Mouse (Mus musculus): ENCODE measurements at regions not wholly inside any gene's neighbourhood (a gene's known extent, or its start where the extent isn't known, plus 50 kb on each side); places are given as distances from the start of the nearest gene placed in this dataset.

DNA sequence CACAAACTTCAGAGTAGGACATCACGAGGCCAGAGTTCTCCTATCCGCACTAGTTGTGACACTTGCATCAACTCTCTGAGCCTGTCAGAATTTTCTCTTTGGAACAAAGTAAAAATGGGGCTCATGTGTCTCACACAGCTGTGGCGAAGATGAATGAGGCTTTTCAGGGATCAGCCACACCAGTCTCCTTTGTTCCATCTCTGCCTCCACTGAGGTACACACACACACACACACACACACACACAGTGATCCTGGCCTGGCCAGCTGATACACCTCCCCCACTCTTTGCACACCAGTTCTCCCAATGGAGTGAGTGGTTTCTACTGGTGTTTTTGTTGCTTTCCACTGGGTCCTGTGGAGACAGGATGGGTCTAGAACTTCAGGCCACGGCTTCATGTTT lies 105.9 kb upstream of the D7Ertd443e start:
- no peaks in the 10 kb centered on the region for H3K36me3 ChIP-seq (replicated peaks in 1 of 2; ENCODE audit: control insufficient read depth in 1 of 2, insufficient read depth in 1 of 2, low read length in 1 of 2)
- no peaks in the 10 kb centered on the region for H3K4me1 ChIP-seq (ENCODE audit: control insufficient read depth in 1 of 2, insufficient read depth in 2 of 2)
- H3K4me2 ChIP-seq (ENCODE audit: insufficient read depth, low read depth, poor library complexity, severe bottlenecking) = no peak overlapping the region
- peaks cover 71% of the 10 kb centered on the region for H3K9me3 ChIP-seq (replicated peaks; ENCODE audit: low read length)
- H3K9ac ChIP-seq (ENCODE audit: insufficient read depth, low read depth) = no peak overlapping the region
- H3K79me2 ChIP-seq (replicated peaks; ENCODE audit: control insufficient read depth, extremely low read depth, insufficient read depth, poor library complexity, severe bottlenecking) = no peaks in the 10 kb centered on the region
- H3K27ac ChIP-seq (ENCODE audit: insufficient read depth, low read depth) = no peak overlapping the region
- no peak overlapping the region for H3K4me3 ChIP-seq (replicated peaks in 1 of 3; ENCODE audit: low read depth in 2 of 3, low read length in 2 of 3, poor library complexity in 1 of 3)
- in situ Hi-C loops (cut with MboI; ENCODE audit: low pct_ligation_motif_present, low pct_unique_long_range_greater_than_20kb, low sequenced_read_pairs) = no loop called here
- DNase-seq (ENCODE audit: extremely low read depth) = no peak
- no peaks in the 10 kb centered on the region for H3K27me3 ChIP-seq (replicated peaks)
- TF ChIP-seq MEF2A (IDR thresholded peaks at IDR 0.05; ENCODE audit: borderline replicate concordance, low read depth, low read length) (no peak), ELF1 (IDR thresholded peaks at IDR 0.05; ENCODE audit: low read depth, low read length) (no peak), CHD2 (IDR thresholded peaks at IDR 0.05; ENCODE audit: low read length) (no peak), MAX (IDR thresholded peaks at IDR 0.05; ENCODE audit: low read length) (no peak)
- dilution Hi-C loops (cut with MboI; ENCODE audit: extremely low pct_ligation_motif_present, extremely low pct_unique_long_range_greater_than_20kb, low sequenced_read_pairs) = no loop called here

DNA sequence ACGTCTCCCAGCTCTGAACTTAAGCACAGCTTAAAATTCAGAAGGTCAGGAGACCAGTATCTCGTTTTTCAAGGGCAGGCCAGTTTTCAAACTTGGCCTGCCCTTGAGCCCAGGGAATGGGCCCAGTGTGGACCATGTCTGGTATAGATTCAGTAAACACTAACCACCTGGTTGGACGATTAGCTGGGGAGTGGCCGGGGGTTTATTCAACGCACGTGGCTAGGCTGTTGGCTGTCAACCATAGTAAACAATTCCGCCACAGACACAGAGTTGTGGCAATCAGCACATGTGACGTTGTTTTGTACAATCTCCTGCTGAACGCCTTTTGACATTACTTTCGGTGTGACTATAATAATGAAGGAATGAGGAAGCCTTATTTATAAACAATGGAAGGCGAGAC lies 111.8 kb upstream of the D7Ertd443e start:
- Histone ChIP-seq H3K27ac (ENCODE audit: insufficient read depth, low read depth) (no peak overlapping the region), H3K9ac (ENCODE audit: insufficient read depth, low read depth) (no peak overlapping the region), H3K4me2 (ENCODE audit: insufficient read depth, low read depth, poor library complexity, severe bottlenecking) (no peak overlapping the region), H3K79me2 (replicated peaks; ENCODE audit: control insufficient read depth, extremely low read depth, insufficient read depth, poor library complexity, severe bottlenecking) (no peaks in the 10 kb centered on the region), H3K4me3 (replicated peaks in 1 of 3; ENCODE audit: low read depth in 2 of 3, low read length in 2 of 3, poor library complexity in 1 of 3) (no peak overlapping the region), H3K9me3 (replicated peaks; ENCODE audit: low read length) (peaks cover 75% of the 10 kb centered on the region), H3K27me3 (replicated peaks) (no peaks in the 10 kb centered on the region), H3K36me3 (replicated peaks in 1 of 2; ENCODE audit: control insufficient read depth in 1 of 2, insufficient read depth in 1 of 2, low read length in 1 of 2) (no peaks in the 10 kb centered on the region), H3K4me1 (ENCODE audit: control insufficient read depth in 1 of 2, insufficient read depth in 2 of 2) (no peaks in the 10 kb centered on the region)
- DNase-seq (ENCODE audit: extremely low read depth) = no peak
- in situ Hi-C loops (cut with MboI; ENCODE audit: low pct_ligation_motif_present, low pct_unique_long_range_greater_than_20kb, low sequenced_read_pairs) (no loop called here), dilution Hi-C loops (cut with MboI; ENCODE audit: extremely low pct_ligation_motif_present, extremely low pct_unique_long_range_greater_than_20kb, low sequenced_read_pairs) (no loop called here)
- TF ChIP-seq TBP (conservative IDR thresholded peaks at IDR 0.05; ENCODE audit: low read depth, low read length) (no peak), KAT2A (IDR thresholded peaks at IDR 0.05; ENCODE audit: insufficient replicate concordance, low read length) (no peak), RAD21 (IDR thresholded peaks at IDR 0.05; ENCODE audit: low read depth, low read length) (no peak)

DNA sequence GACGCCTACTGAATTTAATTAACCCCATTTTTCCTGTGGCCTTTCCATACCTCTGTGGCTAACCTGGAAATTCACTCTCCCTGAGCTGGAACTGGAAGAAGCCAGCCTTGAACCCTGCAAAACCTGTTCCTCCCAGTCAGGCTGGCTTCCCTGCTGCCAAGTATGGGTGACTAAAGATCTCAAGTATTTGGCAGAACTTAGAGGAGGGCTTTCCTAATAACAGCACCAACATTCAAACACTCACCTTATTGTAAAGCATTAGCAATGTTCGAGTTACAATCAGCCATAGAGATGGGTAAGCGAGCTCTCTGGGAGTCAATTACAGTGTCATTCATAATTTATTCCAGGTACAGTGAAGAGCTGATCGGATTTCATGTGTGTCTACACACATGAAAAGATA lies 112.4 kb upstream of the D7Ertd443e start:
- Histone ChIP-seq H3K79me2 (replicated peaks; ENCODE audit: control insufficient read depth, extremely low read depth, insufficient read depth, poor library complexity, severe bottlenecking) (no peaks in the 10 kb centered on the region), H3K4me1 (ENCODE audit: control insufficient read depth in 1 of 2, insufficient read depth in 2 of 2) (no peaks in the 10 kb centered on the region), H3K36me3 (replicated peaks in 1 of 2; ENCODE audit: control insufficient read depth in 1 of 2, insufficient read depth in 1 of 2, low read length in 1 of 2) (no peaks in the 10 kb centered on the region), H3K4me3 (replicated peaks in 1 of 3; ENCODE audit: low read depth in 2 of 3, low read length in 2 of 3, poor library complexity in 1 of 3) (no peak overlapping the region), H3K4me2 (ENCODE audit: insufficient read depth, low read depth, poor library complexity, severe bottlenecking) (no peak overlapping the region), H3K9me3 (replicated peaks; ENCODE audit: low read length) (peaks cover 74% of the 10 kb centered on the region), H3K27ac (ENCODE audit: insufficient read depth, low read depth) (no peak overlapping the region), H3K27me3 (replicated peaks) (no peaks in the 10 kb centered on the region), H3K9ac (ENCODE audit: insufficient read depth, low read depth) (no peak overlapping the region)
- dilution Hi-C loops (cut with MboI; ENCODE audit: extremely low pct_ligation_motif_present, extremely low pct_unique_long_range_greater_than_20kb, low sequenced_read_pairs) (no loop called here), in situ Hi-C loops (cut with MboI; ENCODE audit: low pct_ligation_motif_present, low pct_unique_long_range_greater_than_20kb, low sequenced_read_pairs) (no loop called here)
- no peak for DNase-seq (ENCODE audit: extremely low read depth)
- TF ChIP-seq RCOR1 (conservative IDR thresholded peaks at IDR 0.05; ENCODE audit: low read depth, low read length) (no peak), CHD2 (IDR thresholded peaks at IDR 0.05; ENCODE audit: low read length) (no peak), ETS1 (conservative IDR thresholded peaks at IDR 0.05; ENCODE audit: low read depth, low read length) (no peak), IRF4 (IDR thresholded peaks at IDR 0.05; ENCODE audit: low read depth, low read length) (no peak), ZC3H11A (IDR thresholded peaks at IDR 0.05; ENCODE audit: low read depth, low read length) (no peak), POLR2A (IDR thresholded peaks at IDR 0.05; ENCODE audit: low read depth, low read length) (no peak), POLR2AphosphoS2 (IDR thresholded peaks at IDR 0.05; ENCODE audit: low read depth, low read length) (no peak), RAD21 (IDR thresholded peaks at IDR 0.05; ENCODE audit: low read depth, low read length) (no peak), MXI1 (IDR thresholded peaks at IDR 0.05; ENCODE audit: low read depth, low read length) (no peak), ZMIZ1 (IDR thresholded peaks at IDR 0.05; ENCODE audit: low read depth, low read length) (no peak), GABPA (IDR thresholded peaks at IDR 0.05; ENCODE audit: insufficient replicate concordance, low read depth, low read length) (no peak), UBTF (IDR thresholded peaks at IDR 0.05; ENCODE audit: low read depth, low read length) (no peak), SIN3A (IDR thresholded peaks at IDR 0.05; ENCODE audit: low read length) (no peak), HCFC1 (IDR thresholded peaks at IDR 0.05; ENCODE audit: low read depth, low read length) (no peak), NRF1 (IDR thresholded peaks at IDR 0.05; ENCODE audit: low read depth, low read length) (no peak), ZKSCAN1 (IDR thresholded peaks at IDR 0.05; ENCODE audit: borderline replicate concordance, low read depth, low read length) (no peak)
